Mouse (Mus musculus) NIH3T3 (cell line): ENCODE data around the gene Lsmem1.

ENCODE experiments used
- DNase-seq: peaks from one replicate; pipeline ENCODE4 v3.0.0-alpha.2; 2012; ENCODE audit warnings: low read depth

Lsmem1 gene

DNA sequence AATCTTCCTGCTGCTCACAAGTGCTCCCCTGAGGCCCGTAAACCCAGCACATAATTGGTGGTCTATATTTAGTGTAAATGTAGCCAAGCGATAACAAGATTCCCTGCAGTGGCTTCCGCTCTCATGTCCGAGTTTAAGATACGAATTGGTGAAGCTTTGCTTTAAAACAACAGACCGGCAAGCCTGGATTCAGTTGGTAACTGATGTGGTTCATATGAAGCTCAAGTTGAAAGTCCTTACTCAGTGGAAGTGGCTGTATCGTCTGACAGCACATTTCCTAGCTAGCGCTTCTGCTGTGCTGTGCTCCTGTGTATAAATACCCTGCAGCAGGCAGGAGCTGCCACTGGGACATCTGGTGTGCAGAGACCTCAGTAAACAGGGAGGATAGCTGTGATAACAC, at the start of gene Lsmem1:
Lsmem1 (minus strand) TSS at position 189 of the 400 bp plus-strand sequence.
- no peak for DNase-seq

DNA sequence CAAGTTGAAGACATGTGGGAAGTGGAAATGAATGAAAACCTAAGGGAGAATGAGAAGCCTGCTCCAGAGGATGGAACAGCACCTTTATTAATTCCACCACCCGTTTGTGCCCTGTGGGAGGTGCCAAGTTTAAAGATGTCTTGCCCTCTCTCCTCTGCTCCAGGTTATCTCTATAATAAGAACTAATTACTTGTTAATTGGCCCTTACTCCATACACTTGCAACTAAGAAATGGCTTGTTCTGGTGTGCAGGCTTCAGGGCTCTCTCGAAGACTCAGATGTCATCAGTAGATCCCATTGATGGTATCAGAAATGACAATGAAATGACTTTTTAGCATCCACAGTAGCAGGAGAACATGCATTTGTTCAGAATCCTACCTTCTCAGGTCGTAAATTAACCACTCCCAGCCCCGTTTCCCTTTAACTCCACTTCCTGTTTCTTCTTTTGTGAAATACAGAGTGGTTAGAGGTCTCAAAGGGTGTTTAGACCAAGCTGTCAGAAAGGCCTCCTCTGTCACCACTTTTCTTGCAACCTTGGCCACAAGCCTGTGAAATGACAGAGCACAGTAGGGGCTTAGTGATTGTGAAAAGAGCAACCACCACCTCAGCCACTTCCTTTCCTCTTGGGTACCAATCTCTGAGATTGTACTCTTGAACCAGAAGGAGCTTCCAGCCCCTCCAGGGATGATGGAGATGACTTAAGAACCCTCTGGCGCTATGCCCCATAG, 49.3 kb upstream of the Lsmem1 start, which contains the start of gene Ifrd1:
Ifrd1 (minus strand) TSS at position 51 of the 727 bp plus-strand sequence.
- DNase-seq = peak; percentile 25

GRCm38 (mm10) chr12:40247976-40248375, 48.7 kb upstream of the Lsmem1 start:
- peak; percentile 79 for DNase-seq

DNA sequence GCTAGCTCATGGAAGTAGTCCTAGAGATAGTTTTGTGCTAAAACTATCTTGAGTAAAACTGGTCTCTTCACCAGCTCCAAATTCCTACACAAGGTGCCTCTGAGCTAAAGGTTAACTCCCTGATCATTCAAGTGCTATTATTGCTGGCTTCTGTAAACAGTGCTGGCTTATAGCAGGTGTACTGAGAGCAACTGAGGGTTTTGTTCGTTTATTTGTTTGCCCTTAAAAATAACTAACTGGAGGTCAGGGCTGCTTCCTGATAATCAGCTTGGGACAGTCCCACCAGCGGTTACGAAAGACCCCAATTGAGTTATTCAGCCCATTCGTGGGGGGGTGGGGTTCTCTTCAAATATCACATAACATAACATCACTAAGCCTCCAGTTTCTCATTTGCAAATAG, 48.1 kb upstream of the Lsmem1 start:
- DNase-seq = no peak

DNA sequence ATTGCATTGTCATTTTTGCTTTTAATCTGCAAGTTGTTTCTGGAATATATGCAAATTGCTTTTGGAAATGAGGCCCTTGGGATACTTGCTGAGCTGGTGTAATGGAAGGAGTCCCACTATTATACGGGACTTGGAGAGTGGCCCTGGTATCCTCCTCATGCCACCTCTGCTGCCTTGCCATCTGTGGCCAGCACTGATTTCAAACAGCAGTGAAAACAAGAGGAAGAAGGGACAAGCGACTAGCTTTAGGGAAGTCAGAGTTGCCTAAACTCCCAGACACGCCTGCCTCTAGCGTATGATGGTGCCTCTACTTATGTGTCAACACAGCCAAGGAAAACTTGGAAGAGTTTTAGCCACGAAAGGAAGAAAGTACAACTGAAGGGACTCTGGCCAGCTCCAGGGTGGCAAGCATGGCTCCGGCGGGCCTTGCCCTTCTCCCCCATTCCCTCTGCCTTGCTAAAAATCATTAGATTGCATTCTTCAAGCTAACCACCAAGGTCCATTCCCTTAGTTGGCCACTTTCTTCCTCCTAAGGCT, 46.2 kb upstream of the Lsmem1 start:
- DNase-seq = no peak

- no peak for DNase-seq
Measured at GRCm38 (mm10) chr12:40244926-40245325, 45.6 kb upstream of the Lsmem1 start.

- peak; percentile 45 for DNase-seq
Measured at GRCm38 (mm10) chr12:40243821-40244221, 44.5 kb upstream of the Lsmem1 start.

DNA sequence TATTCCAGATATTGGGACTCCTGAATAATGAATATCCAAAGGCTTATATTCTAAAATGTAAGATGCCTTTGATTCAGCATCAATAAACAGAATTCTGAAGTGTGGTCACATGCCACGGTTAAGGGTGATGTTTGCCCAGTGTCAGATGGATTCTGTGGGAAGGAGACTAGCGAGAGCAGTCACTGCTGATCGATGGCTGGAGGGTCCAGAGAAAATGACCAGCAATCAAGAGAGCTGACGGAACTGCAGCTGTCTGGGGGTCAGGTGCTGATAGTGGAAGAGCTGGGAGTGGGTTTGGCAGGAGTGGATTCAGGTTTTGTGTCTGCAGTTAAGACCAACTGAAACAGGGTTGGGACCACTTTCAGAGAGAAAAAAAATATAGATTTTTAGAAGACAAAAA, 44.0 kb upstream of the Lsmem1 start:
- DNase-seq = no peak

DNA sequence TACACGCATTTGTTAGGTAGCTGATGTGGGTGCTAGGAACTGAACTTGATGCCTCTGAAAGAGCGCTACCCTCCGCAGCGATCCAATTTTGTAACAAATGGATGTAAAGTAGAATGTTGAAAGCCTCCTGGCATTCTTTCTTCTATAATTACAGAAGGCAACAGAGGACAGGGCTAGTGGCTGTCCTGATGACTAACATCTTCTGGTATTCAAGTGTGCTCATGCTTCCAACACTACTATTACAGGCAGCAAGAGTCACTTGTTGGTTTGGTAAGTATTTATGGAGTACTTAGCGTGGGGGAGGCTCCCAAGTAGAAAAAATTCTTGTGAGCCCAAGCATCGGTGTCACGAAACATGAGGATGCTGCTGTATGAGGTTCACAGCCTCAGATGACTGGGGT, 39.9 kb upstream of the Lsmem1 start:
- DNase-seq = peak; percentile 45

GRCm38 (mm10) chr12:40232231-40232630, 32.9 kb upstream of the Lsmem1 start:
- no peak for DNase-seq

GRCm38 (mm10) chr12:40231632-40232031, 32.3 kb upstream of the Lsmem1 start:
- DNase-seq = no peak

DNA sequence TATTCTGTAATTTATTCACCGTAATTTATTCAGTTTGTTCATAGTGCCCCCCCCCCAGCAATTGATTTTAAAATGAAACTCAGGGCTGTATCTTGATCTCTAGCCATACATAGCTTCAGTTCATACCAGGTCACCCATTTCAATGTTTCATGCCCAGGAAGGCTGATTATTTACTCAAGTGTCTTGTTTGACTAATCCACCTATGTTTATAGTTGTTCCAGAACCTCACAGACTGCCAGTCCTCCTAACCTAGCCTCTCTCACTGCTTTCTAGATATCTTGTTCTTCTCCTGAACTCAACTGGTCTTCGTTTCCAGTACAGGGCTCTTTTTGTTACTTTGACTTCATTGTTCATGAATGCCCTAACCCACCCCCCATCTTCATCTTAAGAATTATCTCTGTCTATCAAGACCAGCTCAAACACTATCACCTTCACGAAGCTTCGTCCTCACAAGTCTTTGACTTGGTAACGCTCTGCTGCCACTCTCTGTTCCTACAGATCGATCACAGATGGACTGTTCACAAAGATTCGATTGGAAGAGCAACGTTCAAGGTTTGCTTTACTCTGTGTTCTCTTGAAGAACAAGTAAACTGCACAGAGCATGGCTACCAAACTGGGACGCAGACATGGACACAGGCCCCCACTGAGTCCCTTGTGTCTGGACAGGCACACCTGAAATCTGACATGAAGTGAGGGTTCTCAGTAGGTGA, 25.0 kb upstream of the Lsmem1 start:
- no peak for DNase-seq

DNA sequence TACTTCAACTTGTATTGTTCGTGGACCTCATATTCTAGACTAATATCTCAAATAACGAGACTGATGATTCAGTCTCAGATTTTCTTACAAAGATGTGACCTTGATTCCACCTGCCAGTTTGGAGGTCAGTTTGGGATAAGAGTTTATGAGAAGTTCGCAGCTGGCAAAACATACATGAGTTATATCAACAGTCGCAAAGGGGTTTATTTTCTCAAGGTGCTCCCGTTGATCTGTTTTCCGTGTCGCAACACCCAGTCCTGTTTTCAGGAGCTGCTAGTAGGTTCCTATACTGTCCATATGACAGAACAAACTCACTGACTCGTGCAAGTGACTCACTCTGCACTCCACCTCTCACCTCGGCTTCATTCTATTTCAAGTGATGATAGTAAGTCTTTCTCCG, 24.4 kb upstream of the Lsmem1 start:
- DNase-seq = no peak

DNA sequence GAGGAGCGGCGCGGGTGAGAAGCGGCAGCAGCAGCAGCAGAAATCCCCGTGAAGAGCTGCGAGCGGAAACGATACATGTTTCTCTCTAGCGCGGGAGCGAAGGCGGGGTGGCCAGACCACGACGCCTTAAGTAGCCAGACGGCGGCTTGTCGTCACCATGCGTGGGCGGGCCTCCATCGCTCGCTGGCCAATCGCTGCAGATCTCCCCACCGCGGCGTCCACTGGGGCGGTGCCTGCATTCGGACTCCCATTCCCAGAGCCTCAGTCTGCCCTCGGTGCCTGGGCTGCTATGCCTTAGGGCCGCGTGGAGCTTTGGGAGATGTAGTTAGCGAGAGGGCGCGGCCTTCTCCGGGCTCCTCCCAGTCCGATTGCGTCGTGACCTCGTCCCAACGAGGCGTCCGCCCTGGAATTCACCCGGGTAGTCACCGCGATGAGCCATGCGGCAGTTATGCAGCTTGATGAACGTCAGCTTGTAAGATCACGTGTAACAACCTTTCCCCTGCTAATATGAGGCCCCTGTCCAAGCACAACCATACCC, 23.9 kb upstream of the Lsmem1 start:
- DNase-seq = peak; percentile 99

- peak; percentile 96 for DNase-seq
Measured at GRCm38 (mm10) chr12:40222251-40223081, 23.2 kb upstream of the Lsmem1 start.

GRCm38 (mm10) chr12:40221611-40222010, 22.3 kb upstream of the Lsmem1 start:
- DNase-seq = no peak

DNA sequence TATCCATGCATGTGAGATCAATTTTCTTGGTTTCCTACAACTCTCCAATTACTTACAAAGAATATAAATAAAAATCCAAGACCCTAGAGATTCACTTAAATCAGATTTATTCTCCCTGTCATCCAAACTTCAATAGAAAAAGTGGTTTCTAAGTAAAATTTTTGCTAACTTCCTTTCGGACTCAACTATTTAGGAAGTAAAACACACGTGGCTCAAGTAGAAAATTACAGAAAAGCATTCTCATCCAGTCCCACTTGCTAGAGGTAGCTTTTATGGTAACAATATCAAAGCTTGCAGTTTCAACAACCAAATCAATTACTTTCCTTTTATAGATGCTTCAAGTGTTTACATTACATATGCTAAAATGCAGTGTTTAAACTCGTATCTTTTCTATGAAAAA, 21.6 kb upstream of the Lsmem1 start:
- DNase-seq = no peak

- peak; percentile 66 for DNase-seq
Measured at GRCm38 (mm10) chr12:40220001-40220570, 20.8 kb upstream of the Lsmem1 start.

GRCm38 (mm10) chr12:40218430-40218945, 19.2 kb upstream of the Lsmem1 start:
- no peak for DNase-seq

DNA sequence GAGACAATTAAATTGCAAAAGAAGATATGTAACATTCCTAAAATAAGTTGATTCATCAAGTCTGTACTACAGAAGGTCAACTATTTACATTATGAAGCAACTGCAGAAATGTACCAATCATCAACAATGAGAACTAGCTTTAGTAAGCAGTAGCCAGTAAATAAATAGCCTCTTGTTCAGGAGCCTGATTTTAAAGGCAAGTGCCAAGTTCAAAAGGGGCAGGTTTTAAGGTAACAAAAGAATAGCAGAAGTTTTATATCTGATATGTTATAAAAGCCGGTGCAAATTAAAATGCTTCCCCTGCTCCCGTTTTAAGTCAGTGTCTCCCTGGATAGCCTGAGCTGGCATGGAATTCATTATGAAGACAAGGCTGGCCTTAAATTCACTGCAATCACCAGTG, 18.5 kb upstream of the Lsmem1 start:
- no peak for DNase-seq
